Mouse (Mus musculus) kidney, embryonic 14.5 days (tissue): ENCODE measurements around the gene Snx7. TPM values are rescaled to one million over a fixed set of nuclear protein-coding genes. Genes with fewer than 3 reads are reported as not detected.

Experiments
- microRNA-seq: library from miRNA; unstranded; fragments of <30 nt; microRNA quantifications from one replicate; pipeline ENCODE4, GENCODE M21; 2016
- polyA plus RNA-seq: library from polyadenylated mRNA; unstranded; fragments of >200 nt; fragmentation: Nextera tagmentation; extraction: Ambion mirVana; gene quantifications from 2 replicates; pipeline ENCODE4 v1.2.1, GENCODE M21; 2014

Snx7 gene
- polyA plus RNA-seq, 1 experiment from 2014 or later, result 47.3 TPM

Small RNA genes within 50 kb of the gene (microRNA-seq; reads per million reads assigned to microRNA genes)
- not detected for gene Gm24811
